Mouse (Mus musculus) heart, adult 2 months (tissue): ENCODE results near the gene Irf8.

Experiments used
- CTCF ChIP-seq: fragments of 200-600 bp; IDR thresholded peaks from 2 replicates; pipeline ENCODE4 v1.8.1; 2022; ENCODE audit warnings: antibody characterized with exemption, mild to moderate bottlenecking, moderate library complexity
- EP300 ChIP-seq: fragments of 200-500 bp; IDR thresholded peaks from 2 replicates; pipeline ENCODE4 v1.6.1; 2011; ENCODE audit warnings: low read depth, low read length, control low read depth; ENCODE audit not compliant: insufficient read depth
- POLR2A ChIP-seq: fragments of 200-500 bp; IDR thresholded peaks from 2 replicates; pipeline ENCODE4 v1.6.1; 2011; ENCODE audit warnings: mild to moderate bottlenecking, low read depth, low read length, control low read depth; ENCODE audit not compliant: insufficient read depth

GRCm38 (mm10) chr8:120709176-120709575 lies 27.0 kb upstream of the Irf8 start:
- no peak for TF ChIP-seq POLR2A
- TF ChIP-seq EP300 = no peak
- no peak for TF ChIP-seq CTCF
